Mouse (Mus musculus) layer of hippocampus, postnatal 36 days (tissue): ENCODE measurements at regions not wholly inside any gene's neighbourhood (a gene's known extent, or its start where the extent isn't known, plus 50 kb on each side); places are given as distances from the start of the nearest gene placed in this dataset.

Experiments
- DNase-seq, 2 experiments: peaks; one replicate each; pipeline ENCODE4 v3.0.0; 2022

DNA sequence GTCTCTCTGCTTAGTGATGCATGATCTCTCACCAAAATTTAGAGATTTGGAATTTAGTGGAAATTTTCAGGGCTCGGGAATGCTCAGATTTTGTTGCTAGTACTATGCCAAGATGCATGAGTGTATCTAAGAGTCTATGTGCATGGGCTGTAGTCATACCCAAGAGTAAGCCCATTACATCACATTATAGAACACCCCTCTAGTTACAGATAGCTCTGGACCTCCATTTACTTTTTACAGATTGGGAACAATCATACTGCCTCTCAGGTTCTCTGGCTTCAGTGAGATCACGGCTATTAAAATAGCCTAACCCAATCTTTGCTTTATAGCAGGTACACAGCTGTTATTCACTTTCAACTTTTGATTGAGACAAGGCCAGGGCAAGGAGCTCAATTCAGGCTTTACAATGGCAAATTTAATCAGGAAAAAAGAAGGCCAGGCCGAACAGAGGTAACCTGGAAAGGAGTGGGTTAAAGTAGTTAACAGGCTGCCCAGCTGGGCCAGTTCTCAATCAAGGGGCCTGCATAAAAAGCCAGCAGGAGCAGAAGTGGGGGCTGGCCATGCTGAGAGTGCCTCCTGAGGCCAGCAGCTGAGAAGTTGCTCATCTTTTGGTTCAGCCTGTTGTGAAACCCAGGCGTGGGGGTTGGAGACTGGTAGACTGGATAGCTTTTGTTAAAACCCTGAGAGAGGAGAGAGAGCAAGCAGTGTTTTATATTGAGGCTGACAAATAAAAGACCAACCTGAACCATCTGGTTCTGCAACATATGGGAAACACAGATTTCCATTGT lies 509.2 kb upstream of the Pou3f2 start:
- DNase-seq, result no peak

- no peak for DNase-seq
Measured at GRCm38 (mm10) chr4:22986763-22987468, 498.8 kb upstream of the Pou3f2 start.

DNA sequence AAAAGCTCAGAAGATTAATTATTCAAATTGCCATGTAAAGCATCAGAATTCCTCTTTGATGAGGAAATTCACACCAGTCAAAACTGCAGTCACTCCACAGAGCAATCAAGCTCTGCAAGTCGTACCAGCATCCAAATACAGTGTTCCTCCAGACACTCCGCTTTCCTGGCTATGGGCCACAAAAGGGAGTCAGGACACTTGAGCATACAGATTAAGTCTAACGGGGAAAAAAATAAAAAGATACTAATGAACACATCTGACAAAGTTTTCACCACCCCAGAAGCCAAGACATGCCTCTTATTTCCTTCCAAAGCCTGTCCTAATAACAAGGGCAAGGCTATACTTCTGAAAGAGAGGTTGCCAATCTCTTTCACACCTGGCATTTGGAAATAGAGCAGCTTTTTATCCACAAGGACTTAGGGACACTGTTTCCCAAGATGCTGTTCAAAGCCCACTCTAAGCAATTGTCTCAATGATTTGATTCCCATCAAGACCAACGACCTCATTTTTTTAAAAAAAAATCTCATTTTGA lies 485.5 kb upstream of the Pou3f2 start:
- no peak for DNase-seq

DNA sequence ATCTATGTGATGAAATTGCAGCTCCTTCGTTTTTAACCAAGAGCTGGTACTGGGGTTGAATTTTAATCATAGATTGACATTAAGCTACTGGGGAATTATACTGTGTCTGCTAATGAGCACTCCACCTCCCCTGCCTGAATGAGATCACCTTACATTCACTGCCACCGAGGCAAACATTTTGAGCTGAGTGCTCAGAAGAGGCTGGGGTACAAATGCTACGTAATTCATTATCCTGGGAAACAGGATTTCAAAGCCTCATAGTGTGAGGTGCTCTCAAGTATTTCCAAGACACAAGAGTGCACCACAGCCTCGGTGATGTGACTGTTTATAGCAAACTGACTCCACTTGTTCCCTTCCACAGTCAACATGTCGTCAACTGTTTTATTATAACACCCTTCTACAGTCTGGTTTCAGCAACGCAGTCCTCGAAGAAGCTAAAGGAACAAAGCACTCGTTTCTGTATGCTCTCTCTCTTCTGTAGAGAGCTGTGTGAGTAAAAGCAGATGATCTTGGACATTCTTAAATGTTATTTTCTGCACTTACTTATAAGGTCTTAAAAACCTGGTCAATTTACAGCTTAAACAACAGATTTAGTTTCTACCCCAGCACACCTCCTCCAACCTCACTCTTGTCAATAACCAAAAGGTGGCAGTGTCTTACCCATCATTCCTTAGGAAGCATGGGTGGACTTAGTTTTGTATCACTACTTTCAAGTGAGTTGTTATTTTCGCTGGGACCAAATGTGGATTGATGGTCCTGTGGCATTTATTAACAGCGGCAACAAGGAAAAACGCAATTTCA lies 484.8 kb upstream of the Pou3f2 start:
- DNase-seq, result no peak

DNA sequence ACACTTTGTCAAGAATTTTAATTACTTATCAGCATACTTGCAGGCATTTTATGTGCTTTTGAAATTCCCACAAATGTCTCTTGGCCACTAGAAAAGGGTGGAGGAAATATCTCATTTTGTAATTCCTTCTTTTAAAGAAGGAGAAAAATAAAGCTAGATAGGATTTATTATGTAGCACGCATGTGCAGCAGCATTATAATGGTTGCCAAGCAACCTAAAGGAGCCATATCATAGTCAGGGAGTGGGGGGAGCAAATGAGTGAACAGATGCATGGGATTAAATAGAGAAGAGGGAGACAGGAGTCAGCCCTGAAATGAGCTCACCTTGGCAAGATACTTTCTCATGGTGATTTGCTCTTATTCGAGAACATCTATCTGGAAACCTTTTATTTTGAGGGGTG lies 483.0 kb upstream of the Pou3f2 start:
- no peak for DNase-seq

DNA sequence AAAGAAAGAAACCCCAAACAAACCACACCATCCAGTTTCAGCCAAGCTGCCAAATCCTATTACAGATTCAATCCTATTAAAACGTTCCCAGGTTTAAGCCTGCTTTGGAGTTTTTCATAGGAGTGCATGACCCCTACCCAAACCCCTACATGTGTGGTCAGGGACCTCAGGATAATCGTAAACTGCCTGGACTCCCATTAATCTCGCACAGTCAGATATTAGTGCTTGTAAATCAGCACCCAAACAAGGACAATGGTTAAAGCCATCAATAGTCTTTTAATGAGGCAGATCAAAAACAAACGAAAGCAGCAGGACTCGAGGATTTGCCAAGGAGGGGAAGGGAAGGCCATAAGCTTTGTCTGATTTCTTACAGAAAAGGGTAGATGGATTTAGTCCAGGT lies 482.3 kb upstream of the Pou3f2 start:
- no peak for DNase-seq

- no peak for DNase-seq
Measured at GRCm38 (mm10) chr4:22949422-22949821, 461.3 kb upstream of the Pou3f2 start.

DNA sequence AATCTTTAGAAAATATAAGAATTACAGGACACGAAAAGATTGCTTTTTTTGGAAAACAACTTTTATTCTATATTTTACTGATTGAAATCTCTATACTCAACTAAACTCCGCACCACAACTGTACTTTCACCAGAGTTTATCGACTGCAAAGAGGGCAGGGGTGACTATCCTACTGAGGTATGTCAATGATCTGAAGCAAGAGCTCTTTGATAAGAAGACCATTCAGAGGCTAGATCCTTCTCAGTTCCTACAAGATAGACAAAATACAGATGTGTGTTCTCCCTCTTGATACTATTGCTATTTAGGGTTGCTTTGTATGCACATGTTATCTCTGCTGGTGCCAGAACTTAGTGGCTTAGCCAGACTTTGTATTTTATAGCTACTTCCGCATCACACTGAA lies 460.7 kb upstream of the Pou3f2 start:
- no peak for DNase-seq

DNA sequence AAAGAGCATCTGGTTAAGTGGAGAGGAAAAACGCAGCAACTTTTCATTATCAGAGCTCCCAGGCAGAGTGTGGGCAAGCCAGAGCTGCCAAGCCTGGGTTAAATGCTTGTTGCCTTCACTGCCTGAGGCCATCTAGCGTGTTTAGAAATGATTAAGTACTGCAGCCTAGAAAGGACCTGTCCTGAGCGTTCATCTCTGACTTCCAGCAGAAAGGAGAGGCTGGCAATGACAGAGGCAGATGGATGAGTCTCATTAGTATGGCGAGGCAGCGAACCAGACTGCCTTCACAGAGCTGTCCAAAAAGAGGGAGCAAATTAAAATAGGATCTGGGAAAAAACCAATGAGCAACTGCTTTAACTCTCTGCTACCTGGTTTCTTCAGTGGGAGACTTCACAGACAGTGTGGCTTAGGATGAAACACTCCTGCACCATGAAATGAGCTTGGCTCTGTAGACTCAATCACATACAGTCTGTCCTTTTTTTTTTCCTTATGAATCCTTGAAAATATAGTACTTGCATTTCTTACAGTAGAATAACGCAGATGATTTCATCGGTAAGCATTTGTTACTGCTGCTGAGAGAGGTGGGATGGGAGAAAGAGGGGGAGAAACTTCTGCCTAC lies 458.7 kb upstream of the Pou3f2 start:
- DNase-seq, result no peak

GRCm38 (mm10) chr4:22938302-22938701 lies 450.1 kb upstream of the Pou3f2 start:
- DNase-seq, result no peak

DNA sequence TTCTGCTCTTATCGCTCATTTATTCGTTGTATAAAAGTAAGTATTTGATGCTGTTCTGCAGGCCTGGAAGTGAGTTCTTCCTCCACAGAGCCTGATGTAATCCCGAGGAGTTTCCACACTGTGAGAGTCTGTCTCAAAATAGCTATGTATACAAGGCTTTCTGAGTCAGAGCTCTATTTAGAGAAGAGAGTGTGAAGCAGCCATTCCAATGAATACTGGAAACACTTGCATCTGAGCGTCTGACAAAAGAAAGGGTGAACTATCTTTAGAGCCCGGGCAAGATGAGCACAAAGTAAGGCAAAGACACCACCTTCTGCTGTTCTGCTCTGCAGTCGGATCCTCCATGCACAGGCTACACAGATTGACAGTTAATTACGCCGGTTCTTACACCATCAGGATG lies 436.0 kb upstream of the Pou3f2 start:
- no peak for DNase-seq

- no peak for DNase-seq
Measured at GRCm38 (mm10) chr4:22914886-22915285, 426.7 kb upstream of the Pou3f2 start.

- no peak for DNase-seq
Measured at GRCm38 (mm10) chr4:22892694-22893046, 404.5 kb upstream of the Pou3f2 start.

DNA sequence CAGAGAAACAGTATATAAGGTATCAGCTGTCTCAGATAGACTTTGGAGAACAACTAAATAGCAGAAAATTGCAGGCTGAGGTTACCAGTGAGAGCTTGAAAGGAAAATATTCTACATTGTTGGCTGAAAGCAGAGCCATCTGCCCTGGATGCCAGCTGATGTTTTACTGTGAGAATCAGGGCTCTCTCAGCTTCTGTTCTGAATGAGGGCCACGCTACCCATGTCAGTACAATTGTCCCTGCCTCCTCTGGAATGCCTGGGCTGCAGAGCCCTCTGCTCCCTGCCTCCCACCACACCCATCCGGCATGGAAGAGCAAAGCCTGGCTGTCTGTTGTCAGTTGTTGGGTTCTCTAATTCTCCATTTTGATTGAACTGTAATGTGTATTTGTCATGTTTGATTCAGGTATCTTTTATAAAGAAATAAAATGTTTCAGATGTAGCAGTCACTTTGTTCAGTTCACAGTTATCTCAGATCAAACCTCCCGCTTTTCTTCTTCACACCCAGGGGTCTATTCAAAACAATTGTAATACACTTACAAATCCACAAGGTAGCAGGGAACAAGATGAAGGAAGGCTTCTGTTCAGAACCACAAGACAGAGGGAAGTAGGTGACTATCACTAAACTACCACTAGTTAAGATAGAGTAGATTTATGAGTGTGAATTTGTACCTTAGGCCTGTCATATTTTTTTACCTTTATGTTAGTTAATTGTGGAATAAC lies 404.0 kb upstream of the Pou3f2 start:
- peak; percentile 2 to 9 for DNase-seq

GRCm38 (mm10) chr4:22880692-22881091 lies 392.5 kb upstream of the Pou3f2 start:
- no peak for DNase-seq

GRCm38 (mm10) chr4:22875392-22875791 lies 387.2 kb upstream of the Pou3f2 start:
- no peak for DNase-seq

DNA sequence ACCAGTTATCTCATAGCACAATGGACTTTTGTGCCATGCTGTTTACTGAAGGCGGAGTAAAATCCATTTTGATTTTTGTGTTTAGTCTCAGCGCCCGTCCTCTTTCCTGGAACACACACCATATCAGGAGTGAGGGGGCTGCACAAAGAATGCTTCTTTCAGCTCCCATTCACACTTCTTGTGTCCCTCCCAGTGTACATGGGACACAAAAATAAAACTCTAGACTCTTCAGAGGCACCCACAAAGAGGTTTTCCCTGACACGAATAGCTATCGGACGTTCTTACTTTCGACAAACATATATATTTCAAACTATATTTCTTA lies 347.9 kb upstream of the Pou3f2 start:
- no peak for DNase-seq

GRCm38 (mm10) chr4:22835381-22836123 lies 347.4 kb upstream of the Pou3f2 start:
- DNase-seq, result no peak

DNA sequence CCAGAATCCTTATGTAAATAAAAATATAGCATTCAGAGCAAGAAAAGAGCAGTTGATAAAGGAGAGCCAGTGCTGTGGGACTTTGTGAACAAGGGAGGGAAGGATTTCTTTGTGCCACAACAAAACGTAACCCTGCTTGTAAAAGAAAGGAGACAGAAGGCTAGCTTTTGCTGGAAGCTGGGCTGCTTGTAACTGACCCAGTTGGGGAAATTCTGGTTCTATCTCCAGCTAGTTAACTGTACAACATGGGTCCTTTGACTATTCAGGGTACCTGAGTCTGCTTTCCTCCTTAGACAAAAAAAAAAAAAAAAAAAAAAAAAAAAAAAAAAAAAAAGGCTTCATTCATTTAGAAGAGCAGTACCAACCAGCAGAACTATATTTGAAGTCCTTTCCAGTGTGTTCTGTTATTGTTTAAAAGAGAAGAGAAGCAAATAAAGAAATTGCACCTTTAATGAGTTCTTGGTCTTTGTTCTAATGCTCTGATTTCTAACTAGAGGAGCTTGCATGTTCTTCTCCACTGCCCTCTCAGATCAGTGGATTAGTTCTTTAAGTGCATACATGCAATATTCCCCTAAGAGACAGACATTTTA lies 345.8 kb upstream of the Pou3f2 start:
- no peak for DNase-seq

GRCm38 (mm10) chr4:22803665-22804064 lies 315.5 kb upstream of the Pou3f2 start:
- DNase-seq, result no peak

DNA sequence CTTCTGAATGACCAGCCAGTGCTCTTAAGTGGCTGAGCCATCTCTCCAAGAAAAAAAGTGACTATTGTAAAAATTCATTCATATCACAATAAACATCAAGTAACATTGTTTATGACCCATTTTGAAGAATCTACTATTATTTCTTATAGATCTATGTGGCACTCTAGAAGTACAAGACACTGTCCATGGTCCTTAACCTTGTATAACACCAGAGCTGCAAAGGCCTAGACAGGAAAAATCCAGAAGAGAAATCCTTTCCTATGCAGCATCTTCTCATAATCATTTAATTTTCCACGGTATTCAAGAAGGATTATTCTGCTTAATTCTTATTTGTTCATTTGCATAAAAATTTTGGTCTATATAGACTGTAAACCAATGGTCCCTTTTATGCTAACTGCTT lies 304.7 kb upstream of the Pou3f2 start:
- no peak for DNase-seq
